Mouse (Mus musculus) testis, postnatal 14 days (tissue): ENCODE measurements around the gene Aurka.

Experiments
- DNase-seq: peaks from one replicate; pipeline ENCODE4 v3.0.0; 2021; ENCODE audit warnings: low spot score

The Aurka gene

GRCm38 (mm10) chr2:172370411-172371223, at the start of gene Aurka, which contains the start of gene Cstf1:
Gene Aurka, minus strand, starts transcription at chr2:172370535.
Gene Cstf1, plus strand, starts transcription at chr2:172370681.
- peak; percentile 97 for DNase-seq

GRCm38 (mm10) chr2:172418208-172418607, 47.9 kb upstream of the Aurka start:
- no peak for DNase-seq

DNA sequence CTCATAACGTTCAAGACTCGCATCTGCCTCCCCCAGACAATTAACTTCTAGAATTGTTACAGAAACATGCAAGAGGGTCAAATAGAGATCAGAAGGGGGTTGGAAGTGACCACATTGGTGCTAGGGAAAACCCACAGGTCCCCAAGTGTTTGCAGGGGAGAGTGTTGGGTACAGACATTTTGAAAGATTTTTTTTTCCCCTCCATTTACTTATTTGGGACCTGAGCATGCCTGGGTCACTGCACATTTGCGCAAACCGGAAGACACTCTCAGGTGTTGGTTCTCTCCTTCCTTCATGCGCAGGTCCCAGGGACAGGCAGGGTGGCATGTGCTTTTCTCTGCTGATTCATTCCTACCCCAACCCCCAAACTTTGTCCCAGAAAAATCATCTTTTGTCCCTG, 46.5 kb upstream of the Aurka start:
- no peak for DNase-seq

DNA sequence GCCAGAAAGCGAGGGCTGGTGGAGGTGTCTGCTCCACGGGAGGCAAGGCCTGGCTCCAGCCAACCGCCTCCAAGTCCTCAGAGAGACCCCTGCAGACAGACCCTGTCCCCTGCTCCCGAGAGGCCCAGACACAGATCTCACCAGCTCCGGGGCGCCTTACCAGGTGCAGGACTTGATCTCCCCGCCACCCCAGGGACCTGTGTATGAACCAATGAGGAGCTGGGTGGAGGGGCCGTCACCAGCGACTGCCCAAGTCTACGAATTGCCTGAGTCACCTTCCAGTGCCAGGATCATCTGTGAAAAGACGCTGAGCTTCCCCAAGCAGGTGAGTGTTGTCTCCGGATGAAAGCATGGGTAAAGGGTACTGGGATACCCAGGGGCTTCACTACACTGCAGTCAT, 45.9 kb upstream of the Aurka start:
- DNase-seq, result no peak

DNA sequence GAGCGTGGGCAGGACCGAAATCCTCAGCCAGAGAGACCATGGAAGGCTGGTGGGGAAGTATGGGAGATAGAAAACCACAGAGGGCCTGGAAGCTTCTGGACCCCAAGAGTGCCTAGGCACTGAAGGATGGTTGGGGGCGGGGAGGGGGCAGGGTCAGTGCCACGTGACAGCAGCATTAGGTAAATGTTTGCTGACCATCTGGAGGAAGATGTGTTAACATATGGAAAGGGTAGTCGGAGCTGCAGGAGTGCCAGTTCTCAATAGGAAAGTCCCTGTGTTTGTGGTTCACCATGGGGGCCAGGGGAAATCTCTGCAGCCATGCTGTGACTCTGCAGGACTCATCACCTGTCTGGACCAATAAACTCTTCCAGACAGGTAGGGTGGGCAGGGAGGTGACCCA, 43.6 kb upstream of the Aurka start:
- no peak for DNase-seq

- DNase-seq, result no peak
Observed at GRCm38 (mm10) chr2:172413273-172413672, 42.9 kb upstream of the Aurka start.

- no peak for DNase-seq
Observed at GRCm38 (mm10) chr2:172412454-172412853, 42.1 kb upstream of the Aurka start.

DNA sequence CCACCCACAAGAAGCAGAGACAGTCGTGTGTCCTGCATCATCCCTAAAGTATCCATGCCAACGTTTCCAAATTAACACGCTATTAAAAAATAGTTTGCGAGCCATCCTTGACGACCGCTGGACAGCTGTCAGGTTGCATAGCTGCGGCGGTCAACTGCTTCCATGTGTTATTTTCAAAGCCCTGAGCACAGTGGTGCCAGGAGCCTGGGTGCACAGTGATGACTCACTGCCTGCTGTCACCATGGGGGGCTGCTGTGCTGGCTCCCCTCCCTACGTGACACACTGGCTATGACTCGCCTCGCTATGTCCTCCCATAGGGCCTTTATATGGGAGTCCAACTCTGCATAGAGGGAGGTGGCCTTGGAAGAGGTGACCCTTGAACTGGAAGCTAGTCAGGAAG, 40.8 kb upstream of the Aurka start:
- no peak for DNase-seq

DNA sequence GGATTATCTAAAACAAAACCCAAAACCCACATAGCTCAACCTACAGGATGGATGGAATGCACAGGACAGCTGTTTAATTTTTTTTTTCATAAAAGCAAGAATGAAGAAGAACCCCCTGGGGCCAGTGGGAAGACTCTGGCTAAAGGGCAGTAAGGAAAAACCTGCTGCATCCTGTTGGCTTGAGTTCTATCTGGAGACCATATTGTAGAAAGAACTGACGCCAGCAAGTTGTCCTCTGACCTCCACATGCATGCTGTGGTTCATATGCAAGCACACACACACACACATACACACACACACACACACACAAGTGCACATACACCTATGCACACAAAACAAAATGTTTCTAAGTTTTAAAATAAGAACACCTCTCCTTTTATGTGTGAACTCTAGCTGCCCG, 40.4 kb upstream of the Aurka start:
- no peak for DNase-seq

GRCm38 (mm10) chr2:172407499-172407898, 37.2 kb upstream of the Aurka start:
- no peak for DNase-seq

DNA sequence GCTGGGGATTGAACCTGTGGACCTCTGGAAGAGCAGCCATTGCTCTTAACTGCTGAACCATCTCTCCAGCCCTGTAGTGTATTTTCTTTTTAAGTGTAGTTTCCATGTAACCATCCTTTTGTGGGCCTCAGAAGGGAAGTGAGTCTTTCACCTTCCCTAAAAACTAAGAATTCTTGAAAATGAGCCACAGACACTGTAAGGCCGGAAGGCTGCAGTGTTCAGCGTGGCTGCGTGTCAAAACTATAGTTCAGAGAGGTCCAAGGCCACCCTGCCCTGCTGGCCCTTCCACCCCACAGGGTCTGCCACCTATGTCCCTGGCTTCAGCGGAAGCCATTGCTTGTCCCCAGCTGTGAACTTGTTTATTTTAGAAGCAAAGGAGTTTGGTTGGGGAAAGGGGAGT, 35.8 kb upstream of the Aurka start:
- no peak for DNase-seq

GRCm38 (mm10) chr2:172405011-172405410, 34.7 kb upstream of the Aurka start:
- no peak for DNase-seq

GRCm38 (mm10) chr2:172404239-172404638, 33.9 kb upstream of the Aurka start:
- DNase-seq, result no peak

- DNase-seq, result no peak
Observed at GRCm38 (mm10) chr2:172401116-172401825, 30.9 kb upstream of the Aurka start.

DNA sequence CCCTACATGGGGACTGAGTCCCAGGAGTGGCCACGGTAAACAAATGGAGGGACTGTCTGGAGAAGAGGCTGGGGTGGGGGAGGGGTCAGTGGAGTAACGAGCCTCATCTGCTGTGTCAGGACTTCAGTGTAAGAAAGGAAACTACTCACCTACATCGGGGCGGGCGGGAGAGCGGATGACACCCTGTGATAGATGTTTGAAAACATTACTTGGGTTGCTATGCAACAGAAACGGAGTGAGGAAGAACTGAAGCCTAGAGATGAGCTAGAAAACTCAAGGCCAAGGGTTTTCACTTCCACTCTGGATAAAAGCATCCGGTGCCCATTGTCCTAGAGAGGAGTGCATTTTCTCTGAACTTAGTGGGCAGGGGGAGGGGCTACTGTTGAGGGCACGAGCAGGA, 29.6 kb upstream of the Aurka start:
- DNase-seq, result no peak

GRCm38 (mm10) chr2:172395961-172396360, 25.6 kb upstream of the Aurka start:
- no peak for DNase-seq

DNA sequence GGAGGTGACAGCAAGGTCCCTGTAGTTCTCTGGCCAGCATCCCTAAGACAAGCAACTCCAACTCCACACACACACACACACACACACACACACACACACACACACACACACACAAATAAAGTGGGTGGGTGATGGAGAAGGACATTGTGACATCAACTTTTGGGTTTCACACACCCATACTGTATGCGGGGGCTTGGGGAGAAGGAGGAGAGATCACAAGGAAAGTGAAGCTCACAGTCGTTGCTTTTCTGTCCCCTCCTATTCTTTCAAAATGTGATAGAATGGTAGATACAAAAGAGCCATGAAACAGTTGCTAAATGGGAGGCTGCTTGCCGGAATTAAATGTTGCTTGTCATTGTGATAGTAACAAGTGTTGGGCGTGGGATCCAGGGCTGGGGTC, 24.3 kb upstream of the Aurka start:
- peak; percentile 41 for DNase-seq

GRCm38 (mm10) chr2:172394052-172394392, 23.7 kb upstream of the Aurka start:
- DNase-seq, result no peak

DNA sequence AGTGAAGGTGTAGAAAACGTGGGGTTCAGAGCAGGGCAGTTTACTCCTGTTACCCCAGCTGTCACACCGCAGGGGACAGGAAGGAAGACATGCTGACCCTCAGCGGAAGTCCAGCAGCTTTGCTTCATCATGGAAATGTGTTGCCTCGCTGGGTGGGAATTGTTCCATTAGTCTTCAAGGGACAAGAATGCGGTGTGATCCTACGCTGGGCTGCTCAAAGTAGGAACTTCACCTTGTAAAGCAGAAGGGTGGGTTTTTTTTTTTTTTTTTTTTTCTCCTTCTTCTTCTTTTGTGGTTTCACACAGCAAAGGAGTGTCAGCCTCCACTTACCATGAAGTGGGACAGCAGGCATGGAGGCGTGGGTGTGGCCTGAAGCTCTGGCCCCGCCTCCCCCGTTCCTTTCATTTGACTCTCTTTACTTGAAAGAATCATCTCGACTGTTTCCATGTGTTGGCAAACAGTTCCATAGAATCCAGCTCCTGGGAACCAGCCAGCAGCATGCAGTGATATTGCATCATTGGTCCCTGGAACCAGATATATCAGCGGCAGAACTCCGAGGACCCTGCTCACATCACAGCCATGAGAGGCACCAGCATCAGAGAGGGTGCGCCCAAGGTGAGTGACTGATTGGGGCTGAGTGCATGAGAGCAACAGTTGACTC, 23.2 kb upstream of the Aurka start, which contains the start of gene Cass4:
Gene Cass4, plus strand, starts transcription at position 404 of the 661 bp plus-strand sequence.
- DNase-seq, result no peak

GRCm38 (mm10) chr2:172392041-172392521, 21.7 kb upstream of the Aurka start:
- DNase-seq, result no peak

DNA sequence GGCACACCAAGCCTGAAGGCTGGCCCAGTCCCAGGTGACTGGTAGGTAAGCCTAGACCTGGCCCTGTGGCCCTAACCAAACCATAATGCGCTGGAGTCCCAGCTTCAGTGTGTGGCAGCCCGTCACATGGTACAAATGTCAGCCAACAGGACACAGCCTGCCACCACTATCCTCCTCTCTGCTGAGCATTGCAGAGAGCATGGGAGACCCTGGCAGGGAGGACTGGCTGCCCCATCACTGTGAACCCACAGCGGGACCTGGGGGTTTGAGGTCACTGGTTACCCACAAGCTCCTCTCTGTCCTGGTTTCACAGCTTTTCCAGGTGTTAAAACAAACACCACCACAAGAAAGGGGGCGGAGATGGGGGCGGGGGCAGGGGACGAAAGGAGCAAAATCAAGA, 20.0 kb upstream of the Aurka start:
- DNase-seq, result no peak

DNA sequence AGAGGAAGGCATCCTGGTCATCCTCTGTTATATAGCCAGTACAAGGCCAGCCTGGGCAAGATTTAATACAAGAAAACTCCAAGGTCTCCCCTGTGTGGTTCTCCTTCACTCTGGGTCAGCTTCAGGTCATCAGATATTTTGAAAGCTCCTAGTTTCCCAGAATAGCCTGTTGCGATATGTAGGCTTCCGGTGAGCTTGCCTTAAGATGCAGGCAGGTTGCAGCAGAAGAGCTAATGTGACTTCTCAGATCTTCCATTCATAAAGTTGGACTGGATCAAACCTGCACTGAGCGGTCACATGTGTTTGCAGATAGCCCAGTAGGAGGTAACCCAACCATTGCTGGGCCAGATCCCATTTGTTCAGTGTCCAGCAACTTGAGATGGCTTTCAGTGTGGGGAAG, 14.4 kb upstream of the Aurka start:
- DNase-seq, result no peak

GRCm38 (mm10) chr2:172381898-172382297, 11.6 kb upstream of the Aurka start:
- no peak for DNase-seq
